Mouse (Mus musculus): Measurements from ENCODE around the gene Saa3.
"Not testable (repeated sequence)": the region's sequence is repeated elsewhere in the genome, so short reads cannot be mapped to it uniquely, and the experiment has no call there.

Saa3 gene

GRCm38 (mm10) chr7:46712250-46712649, 3.2 kb downstream of the Saa3 start:
- in situ Hi-C loops (cut with MboI, MseI) = no loop called here

GRCm38 (mm10) chr7:46710390-46710844, 5.1 kb downstream of the Saa3 start, which contains the start of gene Saal1:
TSS of gene Saal1 (minus strand) at chr7:46710680.
- in situ Hi-C loops (cut with MboI, MseI) = no loop called here

- in situ Hi-C loops (cut with MboI, MseI) = no loop called here
Measured at GRCm38 (mm10) chr7:46700521-46701025, 14.9 kb downstream of the Saa3 start.

GRCm38 (mm10) chr7:46696754-46697153, 18.7 kb downstream of the Saa3 start:
- in situ Hi-C loops (cut with MboI, MseI) = no loop called here

- in situ Hi-C loops (cut with MboI, MseI) = no loop called here
Measured at GRCm38 (mm10) chr7:46686827-46687226, 28.7 kb downstream of the Saa3 start.

- in situ Hi-C loops (cut with MboI, MseI) = no loop called here
Measured at GRCm38 (mm10) chr7:46680732-46681131, 34.8 kb downstream of the Saa3 start.

- in situ Hi-C loops (cut with MboI, MseI) = not testable (repeated sequence)
Measured at GRCm38 (mm10) chr7:46679044-46679443, 36.5 kb downstream of the Saa3 start.

GRCm38 (mm10) chr7:46678417-46678816, 37.1 kb downstream of the Saa3 start:
- in situ Hi-C loops (cut with MboI, MseI) = no loop called here

GRCm38 (mm10) chr7:46676808-46677360, 38.6 kb downstream of the Saa3 start:
- in situ Hi-C loops (cut with MboI, MseI) = no loop called here

GRCm38 (mm10) chr7:46675886-46676285, 39.6 kb downstream of the Saa3 start:
- in situ Hi-C loops (cut with MboI, MseI) = no loop called here

- in situ Hi-C loops (cut with MboI, MseI) = no loop called here
Measured at GRCm38 (mm10) chr7:46675061-46675460, 40.4 kb downstream of the Saa3 start.

GRCm38 (mm10) chr7:46672160-46672672, 43.3 kb downstream of the Saa3 start, which contains the start of gene Tph1:
TSS of gene Tph1 (minus strand) at chr7:46672537.
- in situ Hi-C loops (cut with MboI, MseI) = no loop called here

- in situ Hi-C loops (cut with MboI, MseI) = no loop called here
Measured at GRCm38 (mm10) chr7:46667256-46667655, 48.2 kb downstream of the Saa3 start.

GRCm38 (mm10) chr7:46665236-46665635, 50.3 kb downstream of the Saa3 start:
- in situ Hi-C loops (cut with MboI, MseI) = no loop called here
